Mouse (Mus musculus): Measurements from ENCODE around the gene Panx1.

DNA sequence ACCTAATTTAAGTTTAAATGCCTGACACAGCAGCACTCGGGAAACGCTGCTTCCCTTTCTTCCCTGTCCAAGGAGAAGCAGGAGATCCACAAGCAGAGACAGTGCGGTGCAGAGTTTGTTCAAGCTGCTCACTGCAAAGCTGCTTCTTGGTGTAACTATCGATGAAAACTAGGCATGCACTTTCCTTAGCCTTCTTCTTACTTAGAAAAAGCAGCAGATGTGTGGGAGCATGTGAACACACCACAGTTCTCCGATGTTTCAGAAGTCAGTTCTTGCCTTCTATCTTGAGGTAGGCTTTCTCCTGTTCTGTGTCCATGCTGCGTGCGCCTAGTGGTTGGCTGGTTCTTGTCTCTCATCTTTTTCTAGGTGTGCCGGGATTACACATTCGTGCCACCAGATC lies 46.5 kb downstream of the Panx1 start:
- TF ChIP-seq CTCF (conservative IDR thresholded peaks at IDR 0.05; ENCODE audit: low read length) (no peak), POU5F1 (IDR thresholded peaks at IDR 0.05; ENCODE audit: borderline replicate concordance, low read length) (no peak), NANOG (IDR thresholded peaks at IDR 0.05; ENCODE audit: borderline replicate concordance, low read length) (no peak)

All from E14TG2a.4 (cell line).